Mouse (Mus musculus): ENCODE measurements around the gene Gm8297. TPM values are rescaled to one million over a fixed set of nuclear protein-coding genes. Genes with fewer than 3 reads are reported as not detected.

The Gm8297 gene
- not detected in 2 replicates for polyA plus RNA-seq (2012; rRNA removed)

DNA sequence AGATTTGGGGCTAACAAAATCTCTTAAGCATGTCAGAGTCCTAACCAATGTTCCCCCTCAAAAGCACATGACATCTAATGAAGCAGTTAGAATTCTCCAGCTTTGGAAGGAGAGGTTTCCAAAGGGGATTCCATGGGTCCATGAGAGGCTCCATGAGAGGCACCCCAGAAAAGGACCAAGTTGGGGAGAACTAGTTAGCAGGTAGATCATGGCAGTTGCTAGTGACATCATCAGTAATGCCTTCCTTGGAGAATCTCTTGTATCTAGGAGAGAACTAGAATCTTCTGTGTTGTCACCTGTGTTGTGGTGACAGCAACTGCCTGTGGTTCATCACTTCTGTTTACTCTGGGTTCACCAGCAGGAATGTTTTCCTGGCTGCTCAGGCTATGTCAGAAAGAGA lies at the start of gene Gm8297:
Gene Gm8297 (plus strand): TSS at position 301 of the 400 bp plus-strand sequence.

DNA sequence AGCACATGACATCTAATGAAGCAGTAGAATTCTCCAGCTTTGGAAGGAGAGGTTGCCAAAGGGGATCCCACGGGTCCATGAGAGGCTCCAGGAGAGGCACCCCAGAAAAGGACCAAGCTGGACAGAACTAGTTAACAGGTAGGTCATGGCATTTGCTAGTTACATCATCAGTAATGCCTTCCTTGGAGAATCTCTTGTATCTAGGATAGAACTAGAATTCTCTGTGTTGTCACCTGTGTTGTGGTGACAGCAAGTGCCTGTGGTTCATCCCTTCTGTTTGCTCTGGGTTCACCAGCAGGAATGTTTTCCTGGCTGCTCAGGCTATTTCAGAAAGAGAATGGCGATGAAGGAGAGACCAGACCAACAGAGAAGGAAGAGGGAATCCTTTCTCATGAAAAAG lies 31.9 kb downstream of the Gm8297 start, which contains the start of gene Gm3298:
Gene Gm3298 (plus strand): TSS at position 301 of the 400 bp plus-strand sequence.

Other genes starting within 250 kb of the Gm8297 start
- not detected in 2 replicates for gene Gm9602, start 207.6 kb upstream of the Gm8297 start, polyA plus RNA-seq (2012; rRNA removed)
- gene Gm3269, start 145.8 kb upstream of the Gm8297 start, polyA plus RNA-seq (2012; rRNA removed) = not detected in 2 replicates
- gene Gm3264, start 128.4 kb upstream of the Gm8297 start, polyA plus RNA-seq (2012; rRNA removed) = not detected in 2 replicates
- not detected in 2 replicates for gene Gm3278, start 91.5 kb upstream of the Gm8297 start, polyA plus RNA-seq (2012; rRNA removed)
- not detected in 2 replicates for gene Gm3298, start 32.0 kb downstream of the Gm8297 start, polyA plus RNA-seq (2012; rRNA removed)
- not detected in 2 replicates for gene 4930555G01Rik, start 66.7 kb downstream of the Gm8297 start, polyA plus RNA-seq (2012; rRNA removed)
- 0.02 TPM in 1 of 2 replicates, not detected in the other for gene Gm8281, start 87.1 kb downstream of the Gm8297 start, polyA plus RNA-seq (2012; rRNA removed)
- gene Gm8279, start 147.6 kb downstream of the Gm8297 start, polyA plus RNA-seq (2012; rRNA removed) = not detected in 2 replicates
- gene Gm3317, start 180.6 kb downstream of the Gm8297 start, polyA plus RNA-seq (2012; rRNA removed) = not detected in 2 replicates
- not detected in 2 replicates for gene Gm8271, start 201.9 kb downstream of the Gm8297 start, polyA plus RNA-seq (2012; rRNA removed)

Data from liver, embryonic 14 days (tissue).